Mouse (Mus musculus) left cerebral cortex, postnatal 10 days (tissue): ENCODE data around the gene Ier5l. TPM values are rescaled to one million over a fixed set of nuclear protein-coding genes. Genes with fewer than 3 reads are reported as not detected.

Experiments
- DNase-seq, 2 experiments: peaks; one replicate each; pipeline ENCODE4 v3.0.0; 2021 to 2022; ENCODE audit warnings: low spot score in 2 of 2, mixed read lengths in 1 of 2; ENCODE audit errors: extremely low spot score in 1 of 2
- intact Hi-C: fragments of 180-260 bp; cut with DNase I; formaldehyde crosslinking; loops from one replicate; pipeline ENCODE4 v1.15.1; 2025
- total RNA-seq, 2 experiments: library from RNA; stranded (reverse); gene quantifications; 2 replicates each; pipeline ENCODE4 v1.2.3; 2021

Ier5l gene
- total RNA-seq, 2 experiments from 2014 or later: 7.8 to 9.8 TPM

GRCm38 (mm10) chr2:30446891-30447826, 26.9 kb downstream of the Ier5l start:
- no peak for DNase-seq
- intact Hi-C loops: no loop called here

- intact Hi-C loops: no loop called here
- peak in 1 of 2 experiments; percentile 62 for DNase-seq
Measured at GRCm38 (mm10) chr2:30445312-30445711, 28.7 kb downstream of the Ier5l start.

- DNase-seq: no peak
- intact Hi-C loops: loop anchor here (5.0 kb wide), 1 partner anchor 488 kb away; no protein-coding TSS in a partner anchor
Measured at GRCm38 (mm10) chr2:30444450-30444849, 29.6 kb downstream of the Ier5l start.

GRCm38 (mm10) chr2:30444006-30444405, 30.0 kb downstream of the Ier5l start:
- intact Hi-C loops: loop anchor here (5.0 kb wide), 1 partner anchor 488 kb away; no protein-coding TSS in a partner anchor
- DNase-seq: no peak

DNA sequence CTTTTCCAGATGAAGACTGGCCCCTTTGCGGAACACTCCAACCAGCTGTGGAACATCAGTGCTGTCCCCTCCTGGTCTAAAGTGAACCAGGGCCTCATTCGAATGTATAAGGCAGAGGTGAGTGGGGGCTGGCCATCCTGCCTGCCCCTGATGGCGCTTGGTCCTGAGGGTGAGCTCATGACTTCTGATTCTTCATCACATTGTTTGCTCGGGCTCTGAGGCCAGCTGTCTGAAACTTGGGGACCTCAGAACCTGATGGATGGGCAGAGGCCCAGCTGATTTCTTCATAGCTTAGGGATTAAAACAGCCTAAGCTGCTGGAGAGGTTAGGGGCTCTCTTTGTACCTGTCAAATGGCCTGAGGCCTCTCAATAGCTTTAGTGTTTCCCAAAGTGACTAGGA, 30.7 kb downstream of the Ier5l start:
- intact Hi-C loops: loop anchor here (5.0 kb wide), 1 partner anchor 489 kb away; no protein-coding TSS in a partner anchor
- DNase-seq: no peak

DNA sequence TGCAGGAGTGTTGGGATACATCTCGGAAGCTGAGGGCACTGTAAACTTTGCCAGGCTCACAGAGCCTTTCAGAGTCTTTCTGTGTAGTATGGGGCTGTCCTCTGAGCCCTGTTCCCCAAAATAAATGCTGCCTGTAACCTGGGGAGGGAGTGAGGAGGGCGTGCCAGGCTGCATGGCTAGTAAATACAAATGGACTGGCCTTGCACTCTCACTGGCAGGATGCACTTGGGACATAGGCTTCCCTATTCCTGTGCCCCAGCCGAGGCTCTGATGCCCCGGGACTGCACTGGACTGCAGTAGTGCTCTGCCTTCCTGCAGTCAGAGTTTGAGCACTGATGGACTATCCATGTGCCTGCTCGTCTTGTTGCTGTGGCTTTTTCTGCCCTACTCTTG, 31.5 kb downstream of the Ier5l start:
- DNase-seq: no peak

GRCm38 (mm10) chr2:30441518-30442497, 32.2 kb downstream of the Ier5l start:
- intact Hi-C loops: loop anchor here (2.0 to 5.0 kb wide), 2 partner anchors 353 to 490 kb away; no protein-coding TSS in a partner anchor
- DNase-seq: peak; percentile 74 to 88

More for the DNA sequence above, 31.5 kb downstream of the Ier5l start:
- intact Hi-C loops: loop anchor here (5.0 kb wide), 1 partner anchor 490 kb away; no protein-coding TSS in a partner anchor

GRCm38 (mm10) chr2:30440701-30441517, 33.1 kb downstream of the Ier5l start:
- intact Hi-C loops: loop anchor here (2.0 to 5.0 kb wide), 2 partner anchors 354 to 491 kb away; no protein-coding TSS in a partner anchor
- DNase-seq: peak; percentile 73 to 82

DNA sequence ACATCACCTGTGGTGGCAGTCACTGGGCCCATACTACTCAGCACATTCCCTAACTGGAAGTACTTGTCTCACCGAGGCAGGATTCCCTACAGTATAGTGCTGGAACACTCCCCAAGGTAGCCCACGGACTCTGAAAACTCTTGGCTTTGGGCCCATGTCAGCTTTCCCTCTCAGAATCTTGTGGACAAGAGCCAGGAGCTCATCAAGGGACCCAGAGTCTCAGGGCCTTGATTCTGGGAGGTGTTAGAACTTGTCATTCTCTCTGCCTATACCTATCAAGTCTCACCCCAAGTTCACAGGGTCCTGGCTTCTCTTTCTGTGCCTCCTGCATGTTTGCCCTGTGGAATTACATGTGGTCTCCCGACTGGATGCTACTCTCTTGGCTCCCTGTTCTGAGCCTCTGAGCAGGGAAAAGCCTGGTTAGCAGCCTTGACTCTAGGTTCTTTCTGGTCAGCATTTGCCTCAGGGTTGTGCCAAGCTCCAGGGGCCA, 33.8 kb downstream of the Ier5l start:
- DNase-seq: peak in 1 of 2 experiments; percentile 52
- intact Hi-C loops: loop anchor here (2.0 to 5.0 kb wide), 2 partner anchors 355 to 492 kb away; no protein-coding TSS in a partner anchor

GRCm38 (mm10) chr2:30439631-30440030, 34.4 kb downstream of the Ier5l start:
- DNase-seq: no peak
- intact Hi-C loops: loop anchor here (2.0 to 5.0 kb wide), 2 partner anchors 355 to 493 kb away; no protein-coding TSS in a partner anchor

- intact Hi-C loops: no loop called here
Measured at GRCm38 (mm10) chr2:30437791-30438190, 36.2 kb downstream of the Ier5l start.

DNA sequence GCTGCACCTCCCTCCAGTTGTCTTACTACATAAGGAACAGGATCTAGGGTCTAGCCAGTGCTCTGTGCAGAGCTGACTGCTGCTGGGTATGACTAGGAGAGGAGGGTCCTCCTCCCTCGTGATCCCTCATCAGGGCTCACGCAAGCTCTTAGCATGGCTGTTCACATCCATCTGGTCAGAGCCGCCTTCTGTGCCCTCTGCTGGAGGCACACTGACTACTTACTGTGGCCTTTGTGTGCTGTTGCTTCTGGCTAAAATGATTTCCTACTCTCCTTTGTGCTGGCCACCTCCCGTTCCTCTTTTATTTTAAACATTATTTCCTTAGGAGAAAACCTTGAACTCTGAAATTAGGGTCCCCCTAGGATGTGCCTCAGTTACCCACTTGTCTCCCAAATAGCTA, 37.2 kb downstream of the Ier5l start:
- intact Hi-C loops: no loop called here

More at GRCm38 (mm10) chr2:30437791-30438190, 36.2 kb downstream of the Ier5l start:
- DNase-seq: peak in 1 of 2 experiments; percentile 40

DNA sequence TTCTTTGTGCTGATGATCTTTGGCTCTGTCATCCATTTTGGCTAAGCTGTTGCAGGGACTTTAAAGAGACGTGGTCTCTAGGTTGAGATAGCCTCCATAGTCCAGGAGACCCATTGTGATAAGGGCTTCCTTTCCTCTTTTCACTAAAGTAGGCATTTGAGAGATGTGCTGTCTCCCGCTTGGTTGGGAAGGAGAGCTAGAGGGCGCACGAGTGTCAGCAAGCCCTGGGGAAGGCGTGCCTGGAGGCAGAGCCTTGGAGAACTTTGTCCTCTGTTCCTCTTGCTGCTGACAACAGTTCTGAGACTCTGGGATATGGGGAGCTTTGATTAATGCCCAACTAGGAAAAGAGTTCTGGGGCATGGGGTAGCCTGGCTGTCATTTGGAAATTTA, 37.9 kb downstream of the Ier5l start:
- intact Hi-C loops: no loop called here
- DNase-seq: peak in 1 of 2 experiments; percentile 68

More for the DNA sequence above, 37.2 kb downstream of the Ier5l start:
- no peak for DNase-seq

- peak; percentile 69 to 73 for DNase-seq
- intact Hi-C loops: no loop called here
Measured at GRCm38 (mm10) chr2:30435326-30436155, 38.5 kb downstream of the Ier5l start.

DNA sequence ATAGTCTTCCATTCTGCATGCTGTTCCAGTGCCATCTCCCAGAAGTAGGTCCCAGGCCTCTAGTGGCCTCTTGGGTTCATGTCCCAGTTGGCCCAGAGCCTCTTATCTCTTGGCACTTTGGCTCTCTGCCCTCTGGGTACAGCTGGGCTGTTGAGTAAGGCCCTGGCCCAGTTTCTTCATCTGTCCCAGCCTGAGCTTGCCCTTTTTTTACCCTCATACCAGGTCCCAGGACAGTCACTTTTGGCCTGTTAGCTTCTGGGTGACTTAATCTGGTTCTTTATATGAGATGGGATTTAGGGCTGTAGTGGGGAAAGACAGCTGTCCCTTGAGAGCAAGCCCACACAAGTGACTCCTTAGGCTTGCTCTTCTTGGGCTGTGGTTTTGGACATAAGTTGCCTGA, 44.9 kb downstream of the Ier5l start:
- intact Hi-C loops: no loop called here
- no peak for DNase-seq
